Mouse (Mus musculus): ENCODE results near the gene 1700030K09Rik. TPM values are rescaled to one million over a fixed set of nuclear protein-coding genes. Genes with fewer than 3 reads are reported as not detected.

1700030K09Rik gene
- total RNA-seq, 4 experiments from 2014 or later = 3.0 to 5.2 (median 3.6) TPM

DNA sequence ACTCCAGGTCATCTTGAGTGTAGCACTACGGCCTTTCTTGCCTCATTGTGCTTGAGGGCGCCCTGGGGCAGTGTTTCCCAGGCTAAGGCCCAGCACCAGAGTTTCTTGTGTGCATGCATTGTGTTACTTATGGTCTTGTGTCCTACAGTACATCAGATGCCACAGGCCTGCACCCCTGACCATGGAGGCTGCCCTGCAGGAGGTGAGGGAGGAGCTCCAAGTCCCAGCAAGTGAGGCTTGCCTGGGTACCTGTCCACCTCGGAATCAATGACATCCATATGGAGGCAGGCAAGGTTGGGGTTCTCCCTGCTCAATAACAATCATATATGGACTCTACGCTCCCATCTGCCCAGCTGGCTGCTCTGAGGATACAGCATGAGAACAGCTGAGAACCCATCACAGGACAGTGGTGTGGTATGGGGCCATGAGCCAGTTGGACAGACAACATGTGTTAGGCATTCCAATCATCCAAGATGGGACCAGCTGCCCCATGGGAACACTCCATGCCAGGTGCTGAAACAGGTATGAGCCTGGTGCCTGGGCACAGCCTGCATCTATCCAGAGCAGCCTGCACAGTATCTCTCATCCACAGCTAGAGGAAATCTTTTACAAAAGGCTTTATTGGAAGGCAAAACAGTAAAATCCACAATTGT, 16.3 kb downstream of the 1700030K09Rik start:
- no peak for DNase-seq (ENCODE audit: low spot score in 2 of 2)

DNA sequence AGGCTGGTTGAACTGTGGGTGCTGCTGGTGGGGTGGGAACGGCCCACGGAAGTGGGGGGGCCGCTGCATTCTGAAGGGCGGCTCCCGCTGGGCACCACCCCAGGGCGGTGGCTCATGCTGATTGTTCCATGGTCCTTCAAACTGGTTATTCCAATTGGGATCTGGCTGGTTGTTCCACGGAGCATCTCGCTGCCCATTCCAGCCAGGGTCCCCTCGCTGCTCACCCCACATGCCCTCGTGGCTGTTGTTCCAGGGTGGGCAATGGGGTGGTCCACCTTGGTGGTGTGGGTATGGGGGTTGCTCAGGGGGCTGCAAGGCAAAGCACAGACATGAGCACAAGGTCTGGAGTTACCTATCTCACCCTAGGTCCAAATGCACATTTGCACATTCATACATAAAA, 20.5 kb downstream of the 1700030K09Rik start:
- no peak for DNase-seq (ENCODE audit: low spot score in 2 of 2)

DNA sequence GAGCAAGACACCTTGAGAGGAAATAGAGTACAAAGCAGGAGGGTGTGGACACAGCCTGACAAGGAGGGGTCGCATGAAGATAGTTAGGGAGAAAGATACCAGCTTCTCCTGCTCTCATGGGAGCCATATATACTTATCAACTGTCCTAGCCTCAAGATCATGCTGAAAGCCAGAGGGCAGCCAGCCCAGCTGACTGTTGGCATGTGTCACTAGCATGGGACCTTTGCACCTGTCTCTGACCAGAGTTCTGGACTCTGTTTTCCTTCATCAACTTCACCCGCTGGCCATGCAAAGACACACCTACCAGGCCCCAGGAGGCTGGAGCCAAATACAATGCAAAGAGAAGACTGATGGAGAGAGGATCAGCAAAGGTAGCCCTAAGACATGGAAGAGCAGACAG, 25.6 kb downstream of the 1700030K09Rik start:
- DNase-seq (ENCODE audit: low spot score in 2 of 2) = peak in 1 of 2 experiments; percentile 22

DNA sequence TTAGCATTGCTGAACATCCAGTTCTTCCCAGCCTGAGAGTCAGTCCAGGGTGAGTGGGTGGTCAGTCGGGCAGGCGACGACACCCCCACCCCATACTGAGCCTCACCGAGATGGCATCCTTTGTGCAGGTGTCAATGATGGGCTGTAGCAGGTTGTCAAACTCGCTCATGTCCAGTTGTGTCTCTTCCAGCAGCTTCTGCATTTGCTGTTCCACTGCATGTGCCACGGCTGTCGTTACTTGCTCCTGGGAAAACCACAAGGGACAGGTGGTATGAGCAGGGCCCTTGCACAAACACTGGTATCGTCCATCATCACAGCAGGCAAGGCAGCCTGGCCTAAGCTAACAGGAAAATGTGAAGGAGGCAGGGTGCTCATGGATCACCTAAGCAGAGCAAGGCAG, 26.3 kb downstream of the 1700030K09Rik start:
- DNase-seq (ENCODE audit: low spot score in 2 of 2) = no peak

DNA sequence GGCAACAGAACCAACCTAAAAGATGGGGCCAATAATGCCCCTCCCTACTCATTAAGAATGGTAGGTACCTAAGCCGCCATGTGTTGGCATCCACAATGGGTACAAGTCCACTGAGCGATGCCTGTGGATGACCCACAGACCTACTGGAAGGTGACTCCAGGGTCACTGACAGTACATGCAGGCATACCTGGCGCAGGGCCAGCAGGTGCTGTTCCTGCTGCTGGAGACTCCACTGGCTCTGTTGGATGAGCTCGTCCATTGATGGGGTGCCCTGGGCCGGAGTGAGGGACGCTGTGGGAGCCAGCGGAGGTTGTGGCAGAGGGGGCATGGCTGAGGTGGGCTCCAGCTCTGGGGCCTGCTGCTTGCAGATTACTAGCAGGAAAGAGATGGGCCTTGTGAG, 27.0 kb downstream of the 1700030K09Rik start:
- no peak for DNase-seq (ENCODE audit: low spot score in 2 of 2)

DNA sequence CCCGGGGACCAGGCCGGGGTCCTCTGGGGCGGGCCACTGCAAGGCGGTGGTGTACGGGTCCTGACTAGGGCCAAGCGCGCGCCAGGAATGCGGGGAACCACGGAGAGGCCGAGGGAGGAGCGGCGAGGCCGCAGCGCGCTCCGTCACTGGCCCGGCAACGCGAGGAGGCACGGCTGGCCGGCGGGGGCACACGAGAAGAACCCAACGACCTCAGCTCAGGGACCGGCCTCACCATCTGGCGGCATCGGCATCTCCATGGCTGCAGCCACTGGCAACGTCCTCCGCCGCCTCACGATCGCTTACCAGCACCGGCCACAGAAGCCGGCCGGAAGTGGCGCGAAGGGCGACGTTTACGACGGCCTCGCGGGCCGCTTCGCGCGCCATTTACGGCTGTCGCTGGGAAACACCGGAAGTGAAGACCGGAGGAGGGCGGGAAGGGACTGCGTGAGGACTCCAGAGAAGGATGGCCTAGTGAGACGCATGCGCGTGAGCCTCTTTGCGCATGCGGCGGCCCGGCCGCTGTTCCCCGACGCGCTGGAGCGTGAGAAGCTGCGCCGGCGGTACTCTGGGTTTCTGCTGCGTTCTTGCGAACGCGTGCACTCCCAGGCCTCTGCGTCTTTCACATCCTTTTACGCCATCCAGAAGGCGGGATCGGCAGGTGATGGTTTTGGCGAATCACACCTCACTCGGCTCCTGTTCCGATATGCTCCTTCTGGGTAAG, 31.3 kb downstream of the 1700030K09Rik start, which contains the start of gene Cherp:
TSS of gene Cherp (minus strand) at position 401 of the 721 bp plus-strand sequence.
- DNase-seq (ENCODE audit: low spot score in 2 of 2) = peak; percentile 93 to 95

DNA sequence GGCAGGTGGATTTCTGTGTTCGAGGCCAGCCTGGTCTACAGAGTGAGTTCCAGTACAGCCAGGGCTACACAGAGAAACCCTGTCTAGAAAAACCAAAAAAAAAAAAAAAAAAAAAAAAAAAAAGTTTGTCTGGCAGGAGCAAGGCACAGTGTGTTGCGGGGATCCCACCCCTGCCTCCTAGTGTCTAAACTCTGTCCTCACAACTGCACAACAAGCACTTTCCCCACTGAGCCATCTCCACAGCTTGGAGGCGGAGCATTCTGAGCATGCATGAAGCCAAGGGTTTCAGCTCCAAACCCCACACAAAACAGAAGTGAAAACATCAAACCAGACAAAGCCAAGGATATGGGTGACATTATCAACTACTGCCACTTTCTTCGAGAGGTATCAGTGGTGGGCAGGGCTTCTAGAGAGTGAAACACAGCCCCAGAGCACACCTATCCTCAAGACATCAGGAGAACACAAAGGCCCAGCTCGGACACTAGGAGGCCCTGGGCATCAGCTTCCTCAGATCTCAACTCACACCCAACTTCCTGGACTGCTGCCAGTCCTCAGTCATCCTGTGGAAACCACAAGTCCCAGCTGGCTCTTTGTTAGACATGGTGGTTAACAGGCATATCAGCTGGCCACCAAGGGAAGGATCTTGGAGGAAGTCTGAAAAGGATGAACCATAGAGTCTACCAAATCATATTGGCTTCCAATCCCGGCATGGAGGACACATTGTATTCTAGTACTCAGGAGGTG, 41.9 kb downstream of the 1700030K09Rik start:
- DNase-seq (ENCODE audit: low spot score in 2 of 2) = no peak

DNA sequence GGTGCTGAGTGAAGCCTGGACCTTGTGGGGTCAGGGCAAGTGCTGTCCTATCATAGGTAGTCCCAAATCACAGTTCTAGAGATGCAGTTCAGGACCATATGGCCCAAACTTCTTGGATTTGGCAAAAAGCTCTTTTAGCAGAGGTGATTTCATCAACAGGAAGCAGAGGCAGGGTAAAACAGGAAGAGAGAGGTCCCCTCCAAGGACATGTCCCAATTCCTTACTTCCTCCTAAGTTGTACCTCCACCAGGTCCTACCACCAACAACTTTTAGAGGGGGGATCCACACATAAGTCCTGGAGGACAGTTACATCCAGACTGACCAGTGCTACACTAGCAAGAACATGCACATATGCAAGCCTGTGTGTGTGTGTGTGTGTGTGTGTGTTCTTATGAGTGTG, 43.3 kb downstream of the 1700030K09Rik start:
- DNase-seq (ENCODE audit: low spot score in 2 of 2) = no peak

DNA sequence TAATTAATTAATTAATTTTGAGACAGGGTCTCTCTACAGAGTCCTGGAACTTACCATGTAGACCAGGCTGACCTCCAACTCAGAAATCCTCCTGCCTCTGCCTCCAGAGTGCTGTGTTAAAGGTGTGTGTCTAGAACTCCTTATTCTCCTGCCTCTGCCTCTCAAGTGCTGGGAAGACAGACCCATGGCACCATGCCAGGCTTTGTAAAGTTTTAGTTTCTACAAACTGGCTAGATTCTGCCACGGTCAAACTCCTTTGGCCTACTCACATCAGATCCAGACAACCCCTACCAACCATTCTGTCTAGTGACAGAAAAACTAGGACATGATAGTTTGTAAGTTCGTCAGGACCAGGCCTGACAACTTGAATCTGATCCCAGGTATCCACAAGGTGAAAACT, 47.3 kb downstream of the 1700030K09Rik start:
- no peak for DNase-seq (ENCODE audit: low spot score in 2 of 2)

DNA sequence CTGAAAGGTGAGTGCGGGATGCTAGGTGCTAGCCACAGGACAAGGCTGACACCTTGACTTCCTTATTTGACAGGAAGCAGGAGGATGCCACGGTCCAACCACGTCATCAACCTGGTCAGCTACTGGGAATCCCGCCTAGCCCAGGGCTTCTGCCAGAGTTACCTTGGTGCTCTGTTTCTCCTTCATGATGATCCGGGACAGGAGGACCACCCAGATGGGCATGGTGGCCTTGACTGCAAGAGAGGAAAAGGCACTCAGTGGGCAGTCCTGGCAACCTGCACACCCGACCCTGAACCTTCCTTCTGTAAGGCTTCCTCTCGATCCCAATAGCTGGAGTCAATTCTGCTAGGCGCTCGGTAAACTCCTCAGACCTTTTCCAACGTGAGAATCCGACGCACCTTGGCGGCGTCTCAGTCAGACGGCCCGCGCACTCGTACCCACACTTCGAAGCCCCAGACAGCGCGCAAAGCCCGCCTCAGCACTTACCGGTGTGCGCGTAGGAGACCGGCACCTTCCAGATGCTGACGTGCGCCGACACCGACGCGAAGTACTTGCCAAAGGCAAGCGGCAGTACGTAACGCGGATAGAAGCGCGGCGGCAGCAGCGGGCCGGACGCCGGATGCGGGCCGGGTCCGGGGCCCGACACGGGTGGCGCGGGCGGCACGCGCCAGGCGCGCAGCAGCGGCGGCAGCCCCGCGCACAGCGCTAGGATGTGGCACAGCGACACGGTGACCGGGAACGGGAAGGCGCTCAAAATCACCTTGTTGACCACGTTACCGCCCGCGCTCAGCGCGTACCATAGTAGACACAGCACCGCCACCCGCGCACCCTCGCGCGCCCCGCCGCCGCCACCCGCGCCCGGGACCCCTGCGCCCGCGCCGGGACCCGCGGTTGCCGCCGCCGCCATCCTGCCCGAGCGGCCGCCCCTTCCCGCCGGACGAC, 48.3 kb downstream of the 1700030K09Rik start, which contains the start of gene Slc35e1:
TSS of gene Slc35e1 (minus strand) at position 935 of the 942 bp plus-strand sequence.
- no peak for DNase-seq (ENCODE audit: low spot score in 2 of 2)

DNA sequence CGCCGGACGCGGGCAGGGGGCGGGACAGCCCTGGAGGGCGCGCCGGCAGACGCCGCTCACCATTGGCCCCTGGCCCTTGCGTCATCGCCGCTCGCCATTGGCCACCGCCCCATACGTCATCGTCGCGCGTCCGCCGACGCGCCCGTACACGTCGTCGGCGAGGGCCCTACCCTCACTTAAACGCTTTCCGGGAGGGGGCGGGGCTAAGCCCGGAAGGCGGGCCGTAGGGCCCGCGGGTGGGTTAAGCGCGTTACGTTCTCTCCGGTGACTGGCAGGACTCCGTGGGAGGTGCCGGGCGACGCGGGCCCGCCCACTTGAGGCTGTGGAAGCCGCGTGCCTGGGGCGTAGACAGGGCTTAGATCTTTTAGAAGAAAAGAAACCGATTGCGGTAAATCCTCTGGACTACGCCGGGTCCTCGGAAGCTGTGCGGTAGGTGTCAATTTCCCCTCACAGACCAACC, 49.0 kb downstream of the 1700030K09Rik start:
- DNase-seq (ENCODE audit: low spot score in 2 of 2) = peak; percentile 99

DNA sequence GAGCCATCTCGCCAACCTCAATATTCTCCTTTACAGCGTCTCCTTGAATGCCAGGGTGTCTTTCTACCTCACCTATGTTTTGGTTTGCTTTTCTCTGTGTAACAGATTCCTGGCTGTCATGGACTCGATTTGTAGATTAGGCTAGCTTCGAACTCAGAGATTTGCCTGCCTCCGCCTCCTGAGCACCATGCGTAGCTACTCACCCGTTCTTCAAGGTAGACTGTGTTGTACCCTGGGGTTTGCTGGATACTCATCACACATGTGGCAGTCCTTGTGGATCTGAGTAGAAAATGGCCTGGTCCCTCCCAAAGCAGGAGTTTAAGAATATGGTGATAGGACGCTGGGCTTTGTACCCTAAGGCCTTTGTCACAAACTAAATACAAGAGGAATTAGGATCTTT, 49.7 kb downstream of the 1700030K09Rik start:
- DNase-seq (ENCODE audit: low spot score in 2 of 2) = no peak

DNA sequence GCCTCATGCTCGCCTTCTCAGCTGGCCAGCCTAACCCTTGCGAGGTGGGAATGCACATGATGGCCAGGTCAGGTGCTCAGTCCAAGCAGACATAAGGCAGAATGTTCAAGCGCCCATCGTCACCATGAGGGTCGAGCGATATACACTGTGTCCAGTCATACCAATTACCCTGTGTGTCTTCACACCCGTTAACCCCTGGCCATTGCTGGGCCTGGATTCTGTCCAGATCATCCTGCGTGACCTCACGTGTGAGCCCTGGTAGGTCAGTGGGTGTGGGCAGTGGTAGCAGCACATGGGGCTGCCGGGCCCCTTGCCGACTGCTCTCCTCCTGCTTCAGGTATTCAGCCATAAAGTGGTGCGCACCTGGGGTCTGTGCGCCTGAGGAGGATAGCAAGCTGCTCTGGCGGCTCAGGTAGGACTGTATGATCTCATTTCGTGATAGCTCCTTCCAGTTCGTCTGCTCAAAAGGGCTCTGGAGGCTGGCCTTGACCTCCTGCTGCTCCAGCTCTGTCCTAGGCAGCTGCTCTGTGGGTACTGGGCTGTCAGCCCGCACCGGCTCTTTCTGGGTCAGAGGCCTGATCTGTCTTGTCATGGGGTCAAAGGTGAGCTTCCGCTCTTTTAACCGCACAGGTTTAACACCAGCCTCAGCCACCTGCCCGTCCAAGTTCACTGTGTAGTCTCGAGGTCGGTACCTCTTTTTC, 51.9 kb downstream of the 1700030K09Rik start:
- no peak for DNase-seq (ENCODE audit: low spot score in 2 of 2)

DNA sequence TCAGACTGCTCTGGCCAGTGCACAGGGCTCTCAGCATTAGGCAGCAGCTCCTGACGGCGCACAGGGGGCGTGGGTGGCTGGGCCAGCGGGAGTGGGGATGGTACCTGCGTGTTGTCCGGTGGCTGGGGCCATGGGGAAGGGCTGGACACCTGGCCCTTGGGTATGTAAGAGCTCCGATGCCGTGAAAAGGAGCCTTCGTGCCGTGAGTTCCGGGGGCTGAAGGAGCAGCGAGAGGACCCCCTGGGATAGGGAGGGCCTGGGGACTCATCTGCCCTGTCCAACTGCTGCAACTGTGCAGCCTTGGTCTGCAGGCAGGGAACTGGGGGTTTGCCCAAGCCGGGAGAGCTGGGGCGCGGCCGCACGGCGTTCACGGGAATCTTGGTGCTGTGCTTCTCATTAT, 52.5 kb downstream of the 1700030K09Rik start:
- DNase-seq (ENCODE audit: low spot score in 2 of 2) = no peak

DNA sequence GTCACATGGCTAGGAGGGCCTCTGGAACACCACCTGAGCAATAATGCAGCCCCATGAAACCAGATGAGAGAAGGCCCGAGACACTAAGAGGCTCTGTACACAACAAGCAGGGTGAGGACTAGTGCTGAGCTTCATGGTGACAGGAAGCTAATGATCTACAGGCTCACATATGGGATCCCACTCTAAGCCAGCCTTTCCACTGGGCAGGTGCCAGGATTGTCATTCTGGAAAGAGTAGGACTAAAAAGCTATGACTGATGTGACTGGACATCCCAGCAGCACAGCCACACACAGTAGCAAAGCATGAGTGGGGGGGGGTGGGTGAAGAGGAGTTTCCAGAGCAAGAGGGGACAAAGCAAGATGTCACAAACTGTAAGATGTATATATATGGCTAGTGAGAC, 54.2 kb downstream of the 1700030K09Rik start:
- no peak for DNase-seq (ENCODE audit: low spot score in 2 of 2)

DNA sequence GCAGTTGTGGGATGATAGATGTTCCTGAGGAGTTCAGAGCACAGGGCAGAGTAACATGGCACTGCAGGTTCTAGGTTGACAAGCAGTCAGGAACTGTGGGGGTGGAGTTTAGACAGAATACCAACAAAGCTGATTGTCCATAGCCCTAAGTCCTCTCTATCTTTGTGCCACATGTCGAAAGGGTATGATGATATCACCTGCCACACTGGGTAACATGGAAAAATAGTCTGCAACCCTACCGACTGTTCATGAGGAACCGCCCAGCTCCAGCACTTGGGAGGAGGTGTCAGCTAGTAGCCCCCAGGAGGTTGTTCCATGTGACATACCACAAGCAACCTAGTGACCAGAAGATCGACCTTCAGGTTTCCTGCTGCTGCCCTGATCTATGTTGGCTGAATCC, 54.8 kb downstream of the 1700030K09Rik start:
- DNase-seq (ENCODE audit: low spot score in 2 of 2) = no peak

DNA sequence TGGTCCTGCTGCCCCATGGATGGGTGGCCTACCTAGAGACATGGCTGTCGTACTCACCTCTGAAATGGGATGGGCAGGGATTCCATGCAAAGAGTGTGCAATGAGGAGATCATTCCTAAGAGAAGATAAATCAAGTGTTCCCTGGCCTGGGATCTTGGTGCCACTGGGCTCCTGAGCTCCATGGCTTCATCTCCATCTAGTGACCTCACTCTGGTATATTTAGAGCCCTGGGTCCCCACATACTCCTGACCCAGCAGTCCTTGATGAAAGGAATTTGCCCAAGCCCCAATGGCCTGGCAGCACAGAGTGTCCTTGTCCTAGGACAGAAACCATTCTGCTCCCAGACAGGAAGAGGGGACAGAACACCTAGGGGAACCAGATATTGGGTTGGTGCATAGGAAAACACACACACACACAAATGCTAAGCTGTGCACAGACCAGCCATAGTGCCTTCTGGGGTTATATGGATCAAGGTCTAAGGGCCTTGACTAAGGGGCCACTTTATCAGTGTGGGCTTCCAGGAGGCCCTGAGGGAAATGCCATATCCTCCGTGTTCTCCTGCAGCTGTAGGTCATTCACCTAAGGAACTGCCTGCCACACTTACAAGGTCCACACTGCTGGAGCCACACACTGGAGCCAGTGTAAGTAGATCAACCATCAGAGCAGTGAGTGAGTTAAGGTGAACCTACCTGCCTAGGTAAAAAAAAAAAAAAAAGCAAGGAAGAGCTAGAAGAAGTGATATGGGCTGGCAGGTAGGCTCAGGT, 56.0 kb downstream of the 1700030K09Rik start:
- DNase-seq (ENCODE audit: low spot score in 2 of 2) = peak; percentile 60 to 74

DNA sequence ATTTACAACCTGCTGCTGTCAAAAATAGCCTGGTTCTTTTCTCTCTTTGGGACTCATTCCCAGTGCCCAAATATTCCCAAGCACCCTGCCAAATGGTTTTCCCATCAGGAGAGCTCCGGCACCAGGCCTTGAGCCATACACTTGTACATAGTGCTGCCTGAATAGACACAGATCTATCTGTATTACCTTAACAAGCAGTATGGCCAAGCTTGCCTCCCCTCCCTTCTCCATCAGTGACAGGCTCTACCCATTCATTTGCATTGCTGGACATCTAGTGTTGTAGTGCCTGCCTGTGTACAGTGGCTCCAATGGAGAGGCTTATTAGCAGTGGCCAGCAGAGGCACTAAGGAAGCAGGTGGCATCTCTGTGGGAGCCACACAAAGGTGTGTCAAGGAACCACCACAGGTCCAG, 56.8 kb downstream of the 1700030K09Rik start:
- no peak for DNase-seq (ENCODE audit: low spot score in 2 of 2)

DNA sequence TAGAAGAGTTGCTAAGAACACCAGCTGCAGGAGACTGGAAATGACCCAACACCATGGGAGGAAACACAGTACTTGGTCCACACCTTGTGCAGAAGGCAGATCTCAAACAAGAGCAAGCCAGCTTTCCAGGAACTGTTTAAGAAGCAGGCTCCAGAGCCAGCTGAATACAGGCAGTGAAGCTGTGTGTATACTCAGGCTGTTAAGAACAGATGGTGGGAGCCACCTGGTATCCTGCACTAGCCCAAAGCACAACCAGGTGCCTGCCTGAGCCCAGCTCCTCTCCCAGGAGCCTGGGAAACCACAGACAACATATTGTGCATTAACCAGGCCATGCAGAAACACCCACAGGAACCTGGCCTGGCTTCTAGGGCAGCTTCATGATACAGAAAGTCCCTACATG, 60.5 kb downstream of the 1700030K09Rik start:
- no peak for DNase-seq (ENCODE audit: low spot score in 2 of 2)
